Mouse (Mus musculus) olfactory bulb, adult 2 months (tissue): ENCODE measurements around the gene Nppa.

ENCODE experiments used
- CTCF ChIP-seq: fragments of 200-500 bp; IDR thresholded peaks from 2 replicates; pipeline ENCODE4 v1.5.1; 2012; ENCODE audit warnings: low read depth, mild to moderate bottlenecking, low read length, moderate library complexity; ENCODE audit not compliant: insufficient read depth
- POLR2A ChIP-seq: fragments of 200-500 bp; IDR thresholded peaks from 2 replicates; pipeline ENCODE4 v1.6.1; 2012; ENCODE audit warnings: mild to moderate bottlenecking, low read depth, low read length, moderate library complexity; ENCODE audit not compliant: insufficient read depth

- TF ChIP-seq CTCF, result no peak
- no peak for TF ChIP-seq POLR2A
Measured at GRCm38 (mm10) chr4:148024003-148024402, 23.5 kb downstream of the Nppa start.
